Mouse (Mus musculus) heart, adult 2 months (tissue): Measurements from ENCODE around the gene Bbs4. TPM values are rescaled to one million over a fixed set of nuclear protein-coding genes. Genes with fewer than 3 reads are reported as not detected.

Source experiments
- DNase-seq, 2 experiments: peaks; one replicate each; pipeline ENCODE4 v3.0.0; 2021
- H3K27ac ChIP-seq: fragments of 200-600 bp; 2 replicates; pipeline ENCODE4 v1.8.1; 2022
- H3K27me3 ChIP-seq: fragments of 200-500 bp; 2 replicates; pipeline ENCODE4 v1.6.1; 2012; ENCODE audit warnings: mild to moderate bottlenecking, low read length, inconsistent platforms, mixed read lengths; ENCODE audit not compliant: control insufficient read depth, insufficient read depth
- H3K36me3 ChIP-seq: fragments of 200-500 bp; 2 replicates; pipeline ENCODE4 v1.6.1; 2012; ENCODE audit warnings: low read length, inconsistent platforms; ENCODE audit not compliant: control insufficient read depth, insufficient read depth
- H3K4me1 ChIP-seq: fragments of 200-500 bp; 2 replicates; pipeline ENCODE4 v1.6.1; 2011; ENCODE audit warnings: low read length; ENCODE audit not compliant: control insufficient read depth, insufficient read depth
- H3K4me3 ChIP-seq: fragments of 200-600 bp; 2 replicates; pipeline ENCODE4 v1.8.1; 2022
- H3K79me2 ChIP-seq: fragments of 200-500 bp; replicated peaks from 2 replicates; pipeline ENCODE4 v1.6.1; 2012; ENCODE audit warnings: mild to moderate bottlenecking, inconsistent platforms, low read length, moderate library complexity, mixed read lengths; ENCODE audit not compliant: control insufficient read depth, insufficient read depth
- H3K9ac ChIP-seq: fragments of 200-500 bp; 2 replicates; pipeline ENCODE4 v1.6.1; 2012; ENCODE audit warnings: low read depth, mild to moderate bottlenecking, control low read depth, inconsistent platforms, low read length, mixed read lengths
- CTCF ChIP-seq: fragments of 200-600 bp; IDR thresholded peaks from 2 replicates; pipeline ENCODE4 v1.8.1; 2022; ENCODE audit warnings: antibody characterized with exemption, mild to moderate bottlenecking, moderate library complexity
- EP300 ChIP-seq: fragments of 200-500 bp; IDR thresholded peaks from 2 replicates; pipeline ENCODE4 v1.6.1; 2011; ENCODE audit warnings: low read depth, low read length, control low read depth; ENCODE audit not compliant: insufficient read depth
- POLR2A ChIP-seq: fragments of 200-500 bp; IDR thresholded peaks from 2 replicates; pipeline ENCODE4 v1.6.1; 2011; ENCODE audit warnings: mild to moderate bottlenecking, low read depth, low read length, control low read depth; ENCODE audit not compliant: insufficient read depth
- WGBS: fragments of 180-500 bp; shearing (Covaris S2); methylation state at CpG from one replicate; pipeline ENCODE4 v1.1.7; 2018; 5-methylcytosine and 5-hydroxymethylcytosine counted together
- intact Hi-C: fragments of 180-260 bp; cut with DNase I; formaldehyde crosslinking; loops from one replicate; pipeline ENCODE4 v1.15.1; 2025
- polyA plus RNA-seq: library from polyadenylated mRNA; depleted of rRNA; stranded (reverse); fragments of >200 nt; gene quantifications from 2 replicates; pipeline ENCODE4 v1.2.3, GENCODE M21; 2012
- total RNA-seq, 2 experiments: library from RNA; stranded (reverse); gene quantifications; 2 replicates each; pipeline ENCODE4 v1.2.3; 2021

Bbs4 gene
- total and polyA plus RNA-seq, 3 experiments, result 1.7 to 2.5 (median 2.3) TPM

DNA sequence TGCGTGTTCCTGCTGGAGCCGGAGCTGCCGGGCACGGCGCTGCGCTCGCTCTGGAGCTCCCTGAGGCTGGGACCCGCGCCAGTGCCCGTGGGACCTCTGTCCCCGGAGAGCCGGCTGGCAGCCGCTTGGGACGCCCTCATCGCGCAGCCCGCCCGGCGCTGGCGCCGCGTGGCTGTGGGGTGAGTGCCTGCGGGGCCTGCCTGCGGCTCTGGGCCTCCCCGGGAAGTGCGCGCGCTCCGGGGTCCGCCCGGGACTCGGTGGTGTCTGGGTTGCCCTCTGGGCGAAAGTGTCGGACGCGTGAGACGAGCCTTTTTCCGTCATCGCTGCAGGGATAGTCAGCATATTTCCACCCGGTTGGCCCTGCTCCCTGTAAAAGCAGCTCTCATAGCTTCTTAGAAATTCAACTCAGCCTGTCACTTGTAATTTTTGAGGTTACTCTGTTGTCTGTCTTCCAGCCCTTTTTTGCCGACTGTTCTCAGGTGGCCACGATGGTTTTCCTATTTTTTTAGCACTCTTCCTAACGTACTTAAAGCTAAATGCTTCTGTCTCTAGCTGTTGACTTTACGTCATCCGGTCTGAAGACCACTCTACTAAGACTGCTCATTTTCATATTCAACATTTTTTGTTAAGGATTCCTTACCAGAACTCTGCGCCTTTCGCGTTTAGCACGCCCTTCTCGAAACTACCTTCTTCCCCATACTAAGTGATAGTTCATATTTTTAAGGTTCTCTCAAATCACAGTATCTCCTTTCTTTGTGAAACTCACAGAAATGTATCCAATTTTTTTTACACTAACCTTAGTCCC lies 61.4 kb downstream of the Bbs4 start:
- intact Hi-C loops, result loop anchor here (1.0 to 5.0 kb wide), 3 partner anchors 61 to 255 kb away; partner anchors contain the start of genes Bbs4 and Neo1
- DNase-seq, result no peak
- peak overlapping the region; percentile 88 for H3K27ac ChIP-seq

DNA sequence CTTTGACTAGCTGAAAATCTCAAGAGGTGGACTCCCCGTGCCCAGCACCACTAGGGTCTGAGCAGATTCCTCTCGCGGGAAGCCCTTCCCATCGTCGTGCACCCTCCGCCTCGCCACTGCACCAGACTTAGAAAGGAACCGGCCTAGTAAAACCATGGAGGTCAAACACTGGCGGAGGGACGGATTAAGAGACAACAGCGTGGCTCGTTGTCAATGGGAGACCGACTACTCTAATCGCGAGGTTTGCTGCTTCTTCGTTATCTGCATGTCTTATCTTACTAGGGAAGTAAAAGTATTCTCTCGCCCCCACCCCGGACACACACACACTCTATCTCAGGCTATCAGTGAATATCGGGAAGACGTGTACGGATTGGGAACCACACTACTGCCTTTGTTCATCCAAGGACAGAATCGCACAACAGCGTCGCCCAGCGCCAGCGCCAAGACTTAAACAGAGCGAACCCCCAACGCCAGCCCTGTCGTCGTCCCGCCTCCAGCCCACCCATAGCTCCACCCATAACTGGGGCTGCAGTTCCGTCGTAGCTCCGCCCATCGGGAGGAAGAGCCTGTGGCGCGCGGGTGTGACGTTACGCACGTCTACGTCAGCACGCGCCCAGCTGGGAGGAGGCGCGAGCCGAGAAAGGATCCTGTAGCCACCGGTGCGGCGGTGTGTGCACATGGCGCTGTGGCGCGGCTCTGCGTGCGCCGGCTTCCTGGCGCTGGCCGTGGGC lies 62.2 kb downstream of the Bbs4 start, which contains the start of gene Adpgk:
Adpgk (plus strand) TSS at position 602 of the 731 bp plus-strand sequence.
- H3K27ac ChIP-seq, result peak within 1 kb of the TSS; percentile 88
- DNase-seq, result peak; percentile 99
- TF ChIP-seq CTCF (peak; percentile 69), POLR2A (peak; percentile 98), EP300 (peak; percentile 95)
- no peaks in the 10 kb centered on the region; the same call in 1 of the 2 replicates for H3K79me2 ChIP-seq
- peak within 1 kb of the TSS; percentile 78 for H3K9ac ChIP-seq
- WGBS, result under 1% methylated on average over 58 of the region's 58 CpGs
- peaks cover 3% of the 10 kb centered on the region for H3K4me1 ChIP-seq
- no peaks in the 10 kb centered on the region; the same call in 1 of the 2 replicates for H3K36me3 ChIP-seq
- intact Hi-C loops, result loop anchor here (1.0 to 5.0 kb wide), 3 partner anchors 62 to 254 kb away; partner anchors contain the start of genes Bbs4 and Neo1
- no peaks in the 10 kb centered on the region for H3K27me3 ChIP-seq
- peak within 1 kb of the TSS; percentile 93 for H3K4me3 ChIP-seq

More for the DNA sequence above, 61.4 kb downstream of the Bbs4 start:
- Histone ChIP-seq H3K9ac (peak overlapping the region; percentile 78), H3K27me3 (no peaks in the 10 kb centered on the region), H3K4me3 (peak overlapping the region; percentile 93), H3K36me3 (no peaks in the 10 kb centered on the region; the same call in 1 of the 2 replicates), H3K79me2 (no peaks in the 10 kb centered on the region; the same call in 1 of the 2 replicates), H3K4me1 (peaks cover 3% of the 10 kb centered on the region)
- WGBS, result under 1% methylated on average over 50 of the region's 50 CpGs
- TF ChIP-seq POLR2A (no peak), CTCF (no peak), EP300 (no peak)

- intact Hi-C loops, result loop anchor here (2.0 to 5.0 kb wide), 2 partner anchors 195 to 252 kb away; partner anchors contain the start of gene Neo1
- DNase-seq, result no peak
- H3K27me3 ChIP-seq, result no peaks in the 10 kb centered on the region
- H3K36me3 ChIP-seq, result no peaks in the 10 kb centered on the region; the same call in 1 of the 2 replicates
- H3K4me3 ChIP-seq, result no peak overlapping the region
- H3K9ac ChIP-seq, result no peak overlapping the region
- H3K79me2 ChIP-seq, result no peaks in the 10 kb centered on the region
- no peak overlapping the region for H3K27ac ChIP-seq
- 84% methylated on average over 6 of the region's 6 CpGs for WGBS
- TF ChIP-seq POLR2A (no peak), CTCF (no peak)
- peaks cover 3% of the 10 kb centered on the region for H3K4me1 ChIP-seq
These were observed 63.7 kb downstream of the Bbs4 start for GRCm38 (mm10) chr9:59289529-59290115.

DNA sequence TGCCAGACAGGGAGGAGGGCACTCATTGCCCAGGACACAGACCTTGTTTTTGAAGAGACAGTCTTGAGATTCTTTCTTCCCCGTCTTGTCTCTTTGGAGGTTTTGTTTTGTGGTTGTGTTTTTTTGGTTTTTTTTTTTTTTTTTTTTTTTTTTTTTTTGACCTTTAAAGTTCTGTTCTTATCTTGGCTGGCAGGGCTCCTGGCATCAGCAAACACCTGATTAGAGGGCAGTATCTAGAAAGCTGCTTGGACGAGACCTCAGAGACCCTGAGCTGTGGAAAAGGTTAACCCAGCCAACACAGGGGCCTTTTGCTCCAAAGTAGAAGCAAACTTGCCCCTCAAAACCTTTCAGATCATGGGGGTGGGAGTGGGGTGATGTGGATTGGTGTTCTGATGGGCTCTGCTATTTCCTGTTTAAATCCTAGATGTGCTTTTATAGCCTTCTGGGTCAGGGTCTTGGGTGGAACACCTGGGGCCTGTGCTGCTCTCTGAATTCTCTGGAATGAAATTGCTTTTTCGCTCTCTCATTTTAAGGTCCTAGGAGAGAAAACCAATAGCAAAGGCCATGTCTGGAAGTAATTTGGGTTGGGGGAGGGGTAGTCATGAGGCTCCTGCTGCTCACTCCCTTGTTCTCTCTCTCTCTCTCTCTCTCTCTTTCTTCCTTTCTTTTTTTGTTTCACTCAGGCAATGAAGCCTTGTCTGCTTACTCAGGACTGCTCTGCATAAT lies 64.5 kb downstream of the Bbs4 start:
- Histone ChIP-seq H3K4me1 (peaks cover 3% of the 10 kb centered on the region), H3K79me2 (no peaks in the 10 kb centered on the region), H3K27ac (no peak overlapping the region), H3K9ac (no peak overlapping the region), H3K4me3 (no peak overlapping the region), H3K27me3 (no peaks in the 10 kb centered on the region), H3K36me3 (no peaks in the 10 kb centered on the region; the same call in 1 of the 2 replicates)
- no peak for DNase-seq
- 72% methylated on average over 3 of the region's 3 CpGs for WGBS
- TF ChIP-seq EP300, result no peak
- no peak for TF ChIP-seq CTCF
- no peak for TF ChIP-seq POLR2A
- intact Hi-C loops, result no loop called here

DNA sequence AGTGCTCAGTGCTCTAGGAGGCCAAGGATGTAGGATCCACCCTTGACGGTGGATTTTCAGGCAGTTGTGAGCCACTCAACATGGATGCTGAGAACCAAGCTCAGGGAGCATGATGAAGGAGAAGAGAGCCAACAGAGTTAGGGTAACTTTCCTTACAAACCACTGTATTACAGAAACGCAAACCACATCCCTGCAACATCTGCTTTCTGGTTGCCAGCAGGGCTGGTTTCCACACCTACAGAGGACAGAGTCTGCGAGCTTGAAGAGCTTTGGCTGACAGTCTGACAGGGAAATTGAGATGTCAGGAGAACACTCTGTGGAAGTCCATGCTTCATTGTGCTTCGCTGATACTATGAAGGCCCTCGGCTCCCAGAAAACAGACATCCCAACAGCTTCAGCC lies 65.2 kb downstream of the Bbs4 start:
- Histone ChIP-seq H3K4me1 (peaks cover 3% of the 10 kb centered on the region), H3K4me3 (no peak overlapping the region), H3K27ac (no peak overlapping the region), H3K79me2 (no peaks in the 10 kb centered on the region), H3K9ac (no peak overlapping the region), H3K27me3 (no peaks in the 10 kb centered on the region), H3K36me3 (no peaks in the 10 kb centered on the region; the same call in 1 of the 2 replicates)
- intact Hi-C loops, result no loop called here
- no peak for TF ChIP-seq CTCF
- no peak for TF ChIP-seq POLR2A
- TF ChIP-seq EP300, result no peak
- DNase-seq, result no peak
- 65% methylated on average over 5 of the region's 5 CpGs for WGBS
